Mouse (Mus musculus) testis, postnatal 14 days (tissue): ENCODE results near the gene Mroh2a.

Experiments
- DNase-seq: peaks from one replicate; pipeline ENCODE4 v3.0.0; 2021; ENCODE audit warnings: low spot score

Mroh2a gene

DNA sequence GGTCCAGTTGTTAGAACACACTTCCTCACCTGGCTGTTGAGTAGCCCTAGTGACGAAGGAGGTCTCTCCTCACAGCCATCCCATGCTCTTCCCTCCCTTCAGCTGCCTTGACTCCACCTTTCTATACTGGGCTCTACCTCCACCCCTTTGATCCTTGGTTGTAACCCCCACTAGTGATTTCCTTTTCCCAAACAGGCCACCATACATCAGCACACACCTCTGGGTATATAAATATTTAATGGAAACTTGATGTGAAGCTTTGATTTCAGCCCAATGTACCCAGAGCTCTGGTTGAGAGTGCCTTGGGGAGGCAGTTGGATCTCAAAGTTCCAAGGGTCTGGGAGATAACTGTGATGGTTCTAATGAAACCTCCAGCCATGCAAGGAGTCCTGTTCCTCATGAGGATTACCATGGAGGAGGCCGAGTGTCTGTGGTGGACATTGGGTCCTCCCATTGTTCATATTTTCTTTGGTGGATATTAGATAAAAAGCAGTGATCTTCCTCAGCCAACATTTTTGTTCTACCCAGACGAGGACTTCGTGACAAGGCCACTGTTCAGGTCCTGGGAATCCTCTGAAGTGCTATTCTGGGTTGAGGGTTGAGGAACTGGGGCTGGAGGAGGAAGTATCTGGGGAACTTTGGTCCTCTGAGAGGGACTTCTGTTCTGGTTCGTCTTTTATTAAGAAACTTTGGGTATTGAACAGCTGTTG, at the start of gene Mroh2a:
Mroh2a (plus strand) TSS at position 317 of the 710 bp plus-strand sequence.
- peak; percentile 8 for DNase-seq

DNA sequence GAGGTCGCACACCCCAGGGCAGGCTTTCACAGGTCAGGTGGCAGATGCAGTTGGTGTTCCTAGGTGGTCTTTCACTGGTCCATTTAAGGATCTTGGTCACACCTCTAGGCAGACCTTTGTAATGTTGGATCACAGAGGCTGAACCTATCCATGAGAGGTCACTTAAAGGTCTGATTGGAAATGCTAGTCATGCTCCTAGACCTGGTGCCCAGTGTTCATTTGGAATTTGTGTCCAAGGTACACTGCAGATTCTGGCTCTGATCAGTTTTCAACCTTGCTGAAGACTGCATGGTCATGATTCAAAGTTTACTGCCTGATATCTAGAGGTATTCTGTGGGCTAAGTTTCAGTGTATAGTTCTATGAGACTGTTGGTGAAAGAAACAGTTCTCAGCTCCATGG, 47.1 kb upstream of the Mroh2a start:
- no peak for DNase-seq

DNA sequence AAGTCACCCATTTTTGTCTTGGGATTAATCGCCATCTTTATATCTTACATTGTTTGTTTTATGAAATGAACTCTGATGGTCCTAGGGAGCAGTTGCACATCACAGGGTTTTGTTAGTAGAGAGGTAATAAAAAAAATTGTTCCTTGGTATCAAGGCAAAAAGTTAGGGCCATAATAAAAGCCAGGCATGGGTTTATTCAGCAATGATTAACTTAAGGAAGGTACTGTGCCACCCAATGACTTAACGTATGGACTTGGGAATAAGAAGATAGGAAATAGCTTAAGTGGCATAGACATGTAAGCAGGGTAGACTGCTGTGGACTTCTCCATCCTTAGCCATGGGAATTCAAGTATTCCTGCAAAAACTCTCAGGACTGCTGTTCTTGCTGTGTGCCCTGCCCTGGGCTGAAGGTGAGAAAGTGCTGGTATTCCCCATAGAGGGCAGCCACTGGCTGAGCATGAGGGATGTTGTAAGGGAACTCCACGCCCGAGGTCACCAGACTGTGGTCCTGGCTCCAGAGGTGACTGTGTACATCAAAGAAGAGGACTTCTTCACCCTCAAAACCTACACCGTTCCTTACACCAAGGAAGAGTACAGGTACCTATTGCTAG, 40.4 kb upstream of the Mroh2a start:
- DNase-seq, result no peak

DNA sequence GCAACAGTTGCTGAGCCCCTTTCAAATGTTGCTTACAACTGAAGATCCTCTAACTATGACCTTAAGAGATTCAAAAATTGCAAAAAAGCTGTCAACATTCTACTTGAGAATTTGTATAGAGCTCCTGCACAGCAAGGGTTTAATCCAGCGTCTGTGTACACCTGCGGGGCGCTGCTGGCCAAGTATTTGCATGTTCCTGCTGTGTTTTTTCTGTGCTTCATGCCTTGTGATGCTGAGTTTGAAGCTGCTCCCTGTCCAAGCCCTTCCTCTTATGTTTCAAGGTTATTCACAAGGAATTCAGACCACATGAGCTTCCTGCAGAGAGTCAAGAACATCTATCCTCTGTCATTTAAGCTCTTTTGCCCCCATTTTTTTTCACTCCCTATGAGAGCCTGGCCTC, 34.6 kb upstream of the Mroh2a start:
- no peak for DNase-seq

DNA sequence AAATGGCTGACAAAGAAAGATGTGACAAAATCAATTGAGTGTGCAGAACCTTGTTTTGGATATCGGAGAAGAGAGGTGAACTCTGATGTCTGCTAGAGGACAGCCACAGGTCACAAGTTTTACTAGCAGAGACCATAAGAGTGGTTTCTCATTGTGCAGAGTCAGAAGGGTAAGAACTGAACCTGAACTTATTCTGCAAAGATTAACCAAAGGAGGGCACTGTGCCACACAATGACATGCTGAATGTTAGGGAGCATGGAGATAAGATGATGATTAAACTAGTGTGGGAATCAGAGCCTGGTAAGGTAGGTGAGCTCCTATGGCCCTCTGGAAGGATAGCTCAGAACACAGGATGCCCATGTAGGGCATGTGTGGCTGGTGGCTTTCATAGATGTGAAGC, 31.1 kb upstream of the Mroh2a start:
- DNase-seq, result no peak

DNA sequence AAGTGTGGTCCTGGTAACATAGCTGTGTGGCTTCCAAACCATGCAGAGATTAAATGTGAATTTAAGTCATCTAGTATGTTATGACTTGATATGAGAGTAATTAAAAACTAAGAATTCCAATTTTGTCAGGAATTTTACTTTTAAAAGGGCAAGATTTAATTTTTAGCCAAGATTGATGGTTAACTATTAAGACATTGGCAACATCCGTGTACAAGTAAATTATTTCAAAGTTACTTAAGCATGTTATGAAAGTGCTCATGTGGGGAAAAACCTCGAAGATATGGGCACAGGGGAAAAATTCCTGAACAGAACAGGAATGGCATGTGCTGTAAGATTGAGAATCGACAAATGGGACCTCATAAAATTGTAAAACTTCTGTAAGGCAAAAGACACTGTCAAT, 29.3 kb upstream of the Mroh2a start:
- DNase-seq, result no peak

DNA sequence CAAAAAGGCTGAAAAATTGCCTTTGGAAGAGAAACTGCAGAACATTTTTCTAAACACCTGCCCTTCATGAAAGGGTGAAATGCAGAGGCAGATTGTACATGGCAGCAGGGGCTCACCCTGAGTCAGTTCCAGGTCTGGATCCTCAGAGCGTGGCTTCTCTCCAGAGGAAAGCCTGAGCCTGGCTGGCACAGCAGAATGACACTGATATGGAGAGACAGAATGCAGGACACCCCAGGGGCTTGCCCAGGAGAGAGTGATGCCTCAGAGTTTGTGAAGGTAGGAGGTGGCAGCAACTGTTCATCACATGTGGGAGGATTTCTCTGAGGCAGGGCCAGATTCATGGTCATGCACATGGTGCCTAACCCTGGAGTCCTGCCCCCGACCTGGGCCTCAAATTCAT, 26.8 kb upstream of the Mroh2a start:
- DNase-seq, result no peak

DNA sequence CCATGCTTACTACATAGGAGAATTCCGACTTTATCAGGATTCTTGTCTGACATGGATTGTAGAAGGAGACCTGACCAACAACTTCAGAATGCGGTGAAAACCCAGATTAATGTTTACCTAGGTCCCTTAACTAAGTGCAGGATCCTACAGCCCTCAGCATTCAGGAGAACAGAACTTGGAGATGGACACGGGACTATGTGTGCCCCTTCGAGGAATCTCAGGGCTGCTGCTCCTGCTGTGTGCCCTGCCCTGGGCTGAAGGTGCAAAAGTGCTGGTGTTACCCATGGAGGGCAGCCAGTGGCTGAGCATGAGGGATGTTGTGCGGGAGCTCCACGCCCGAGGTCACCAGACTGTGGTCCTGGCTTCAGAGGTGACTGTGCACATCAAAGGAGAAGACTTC, 26.3 kb upstream of the Mroh2a start, which contains the start of gene Ugt1a2:
Ugt1a2 (plus strand) TSS at position 146 of the 400 bp plus-strand sequence.
- no peak for DNase-seq

DNA sequence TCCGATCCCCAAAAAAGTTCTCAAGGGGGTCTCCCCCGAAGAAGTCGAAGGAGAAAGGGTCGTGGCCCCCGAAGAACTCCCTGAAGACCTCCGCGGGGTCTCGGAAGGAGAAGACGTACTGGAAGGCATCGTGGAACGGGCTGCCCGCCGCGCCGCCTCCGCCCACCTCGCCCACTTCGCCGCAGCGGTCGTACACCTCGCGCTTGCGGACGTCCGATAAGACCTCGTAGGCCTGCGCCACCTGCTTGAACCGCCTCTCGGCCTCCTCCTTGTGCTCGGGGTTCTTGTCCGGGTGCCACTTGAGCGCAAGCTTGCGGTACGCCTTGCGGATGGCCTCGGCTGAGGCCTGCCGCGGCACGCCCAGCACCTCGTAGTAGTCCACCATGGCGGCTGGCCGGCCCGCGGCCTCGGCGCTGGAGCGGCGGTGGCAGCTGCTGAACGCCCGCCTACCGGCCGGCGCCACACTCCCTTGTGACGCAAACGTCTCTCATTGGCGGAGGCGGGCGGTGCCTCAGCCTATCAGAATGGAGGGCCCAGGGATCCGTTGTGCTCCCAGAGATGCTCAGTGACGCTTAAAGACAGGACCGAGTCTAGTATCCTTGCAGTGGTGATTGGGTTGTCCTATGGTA, 21.4 kb upstream of the Mroh2a start, which contains the start of gene Dnajb3:
Dnajb3 (minus strand) TSS at position 489 of the 629 bp plus-strand sequence.
- peak; percentile 92 for DNase-seq

DNA sequence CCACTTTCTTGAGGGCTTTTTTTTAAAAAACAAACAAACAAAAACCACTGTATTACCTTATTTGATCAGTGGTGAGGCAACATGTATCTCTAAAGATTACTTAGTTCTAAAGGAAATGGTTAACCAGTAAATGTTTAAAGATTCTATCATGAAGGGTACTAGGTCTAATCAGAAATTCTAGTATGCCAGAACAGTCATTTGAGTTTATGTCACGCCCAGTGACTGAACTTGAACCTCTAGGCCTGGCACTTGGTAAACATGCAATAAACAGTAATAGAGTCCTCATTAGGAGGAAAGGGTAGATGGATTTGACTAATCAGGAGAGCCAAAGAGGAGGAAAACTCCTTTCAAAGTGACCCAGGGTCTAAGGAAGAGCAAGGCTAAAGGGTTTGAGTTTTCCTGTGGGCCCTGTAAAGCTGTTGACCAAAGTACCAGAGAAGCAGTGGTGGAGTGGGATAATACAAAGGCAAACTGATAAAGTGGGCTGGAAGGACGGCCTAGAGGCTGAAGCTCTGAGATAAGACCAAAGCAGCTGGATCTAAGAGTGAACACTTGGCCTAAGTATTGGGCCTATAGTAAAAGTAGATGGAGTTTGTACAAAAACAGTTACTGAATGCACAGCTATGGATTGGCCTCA, 19.8 kb upstream of the Mroh2a start:
- no peak for DNase-seq

DNA sequence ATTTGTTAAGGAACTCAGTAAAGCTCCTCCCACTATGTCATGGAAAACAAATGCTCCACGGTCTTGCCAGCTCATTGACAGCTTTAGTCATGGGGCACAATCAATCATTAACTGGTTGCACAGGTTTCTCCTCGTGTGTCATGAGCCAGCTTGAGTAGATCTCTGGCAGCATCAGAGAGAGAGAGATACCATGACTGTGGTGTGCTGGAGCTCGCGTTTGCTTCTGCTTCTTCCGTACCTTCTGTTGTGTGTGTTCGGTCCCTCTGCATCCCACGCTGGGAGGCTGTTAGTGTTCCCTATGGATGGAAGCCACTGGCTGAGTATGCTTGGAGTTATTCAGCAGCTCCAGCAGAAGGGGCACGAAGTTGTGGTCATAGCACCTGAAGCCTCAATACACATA, 15.0 kb upstream of the Mroh2a start, which contains the start of gene Ugt1a1:
Ugt1a1 (plus strand) TSS at position 148 of the 400 bp plus-strand sequence.
- DNase-seq, result peak; percentile 8

DNA sequence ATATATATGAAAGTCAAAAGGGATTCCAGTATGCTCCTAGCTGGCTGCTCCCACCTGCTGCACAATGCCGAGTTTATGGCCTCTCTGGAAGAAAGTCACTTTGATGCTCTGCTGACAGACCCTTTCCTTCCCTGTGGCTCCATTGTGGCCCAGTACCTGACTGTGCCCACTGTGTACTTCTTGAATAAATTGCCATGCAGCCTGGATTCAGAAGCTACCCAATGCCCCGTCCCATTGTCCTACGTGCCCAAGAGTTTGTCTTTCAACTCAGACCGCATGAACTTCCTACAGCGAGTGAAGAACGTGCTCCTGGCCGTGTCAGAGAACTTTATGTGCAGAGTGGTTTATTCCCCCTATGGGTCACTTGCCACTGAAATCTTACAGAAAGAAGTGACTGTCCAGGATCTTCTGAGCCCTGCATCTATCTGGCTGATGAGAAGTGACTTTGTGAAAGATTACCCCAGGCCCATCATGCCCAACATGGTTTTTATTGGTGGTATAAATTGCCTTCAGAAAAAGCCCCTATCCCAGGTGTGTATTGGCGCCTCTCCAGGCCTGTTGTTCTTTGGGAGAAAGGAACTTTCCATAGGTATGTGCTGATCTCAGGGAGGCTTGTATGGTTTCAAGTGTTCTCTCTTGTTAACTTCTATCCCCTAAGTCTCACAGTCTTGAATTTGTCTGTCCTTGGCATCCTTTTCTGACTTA, 14.3 kb upstream of the Mroh2a start:
- peak; percentile 9 for DNase-seq

DNA sequence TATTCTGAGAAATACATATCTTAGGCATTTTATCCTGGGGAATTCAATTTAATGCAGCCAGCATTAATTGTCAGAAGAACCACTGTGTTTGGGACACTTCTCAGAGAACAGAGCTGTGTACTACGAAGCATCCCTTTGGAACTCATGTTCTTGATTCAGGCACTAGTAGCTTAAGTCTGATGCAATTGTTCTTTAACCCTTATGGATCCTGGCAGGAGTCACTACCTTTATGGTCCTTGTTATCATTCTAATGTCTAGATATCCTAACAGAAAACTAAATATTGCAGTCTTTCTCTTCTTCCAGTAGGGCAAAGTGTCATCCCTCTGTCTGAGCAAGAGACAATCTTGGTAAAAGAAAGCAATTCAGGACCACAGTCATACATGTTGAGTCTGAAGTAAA, 13.7 kb upstream of the Mroh2a start:
- DNase-seq, result no peak

DNA sequence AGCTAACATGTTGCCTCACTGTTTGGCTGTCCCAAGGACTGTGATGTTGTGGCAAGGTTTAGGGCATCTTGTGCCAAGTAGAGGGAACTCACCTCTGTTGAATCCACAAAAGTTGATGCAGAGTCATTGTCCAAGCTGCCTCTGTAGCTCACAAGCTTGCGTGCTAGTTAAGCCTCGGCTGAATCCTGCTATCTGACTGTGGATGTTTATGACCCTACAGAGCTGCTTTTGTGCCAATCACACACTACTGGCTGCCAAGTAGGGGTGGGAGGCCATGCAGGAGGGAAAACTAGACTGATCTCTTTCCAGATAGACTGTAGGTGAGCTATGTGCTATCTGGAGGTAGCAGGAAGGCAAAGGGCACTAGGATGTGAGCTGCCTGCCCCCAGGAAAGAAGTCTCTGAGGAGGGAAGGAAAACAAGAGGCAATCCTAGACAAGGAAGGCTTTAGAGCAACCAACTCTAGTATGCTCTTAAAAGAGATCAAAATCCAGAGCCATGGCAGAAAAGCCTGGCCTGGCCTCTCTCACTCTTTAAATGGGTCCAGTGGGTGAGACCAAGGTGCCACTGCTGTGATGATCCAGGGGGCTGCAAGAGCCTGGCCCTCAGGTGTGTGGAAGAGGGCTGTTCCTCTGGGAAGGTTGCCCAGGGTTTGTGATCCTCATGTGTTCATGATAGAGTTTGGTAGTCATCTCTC, 12.9 kb upstream of the Mroh2a start:
- peak; percentile 12 for DNase-seq

DNA sequence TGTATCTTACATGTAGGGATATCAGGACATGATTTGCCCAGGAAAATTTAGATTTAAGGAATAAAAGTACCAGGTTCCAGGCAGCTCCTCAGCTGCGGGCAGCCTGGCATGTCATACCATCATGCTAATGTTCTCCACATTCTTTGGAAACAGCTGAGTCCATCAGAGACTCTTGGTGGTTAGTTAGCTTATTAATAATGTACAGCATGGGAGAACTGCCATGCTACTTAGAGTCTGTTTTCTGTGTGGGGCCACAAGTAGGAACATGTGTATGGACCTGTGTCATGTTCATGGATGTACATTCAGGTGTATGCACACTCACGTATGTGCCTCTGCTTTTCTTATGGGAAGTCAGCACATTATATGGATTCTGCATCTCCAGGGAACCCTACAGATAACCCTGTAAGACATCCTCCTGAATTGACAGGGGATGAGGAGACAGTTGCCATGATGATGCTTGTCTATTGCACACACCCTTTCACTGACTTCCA, 12.3 kb upstream of the Mroh2a start:
- DNase-seq, result no peak

DNA sequence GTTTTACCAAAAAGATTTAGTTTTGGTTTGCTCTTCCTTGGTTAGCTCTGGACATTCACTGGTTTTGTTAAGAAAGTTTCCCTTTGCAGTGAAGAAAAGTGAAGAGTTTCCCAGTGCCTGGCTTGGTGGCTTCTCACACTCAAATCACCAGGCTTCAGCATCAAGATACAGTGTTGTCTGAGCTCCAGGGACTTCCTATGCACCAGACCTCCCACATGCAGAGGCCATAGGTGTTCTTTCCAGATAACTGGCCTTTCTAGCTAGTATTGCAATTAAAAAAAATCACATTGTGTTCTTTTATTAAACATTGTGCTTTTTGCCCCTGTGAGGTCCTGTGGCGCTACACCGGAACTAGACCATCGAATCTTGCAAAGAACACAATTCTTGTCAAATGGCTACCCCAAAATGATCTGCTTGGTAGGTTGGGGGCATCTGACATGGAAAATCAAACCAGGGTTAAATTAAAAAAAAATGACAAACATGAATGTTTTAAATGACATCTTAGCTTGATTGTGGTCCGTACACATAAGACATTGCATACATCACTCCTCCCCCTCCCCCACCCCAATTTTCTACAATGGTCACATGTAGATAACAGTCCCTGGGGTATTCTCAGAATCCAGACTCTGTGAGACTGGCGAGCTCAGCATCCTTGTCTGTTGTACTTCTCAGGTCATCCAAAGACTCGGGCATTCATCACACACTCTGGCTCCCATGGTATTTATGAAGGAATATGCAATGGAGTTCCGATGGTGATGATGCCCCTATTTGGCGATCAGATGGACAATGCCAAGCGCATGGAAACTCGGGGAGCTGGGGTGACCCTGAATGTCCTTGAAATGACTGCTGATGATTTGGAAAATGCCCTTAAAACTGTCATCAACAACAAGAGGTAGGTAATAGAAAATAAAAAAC, 11.1 kb upstream of the Mroh2a start:
- DNase-seq, result peak; percentile 9

DNA sequence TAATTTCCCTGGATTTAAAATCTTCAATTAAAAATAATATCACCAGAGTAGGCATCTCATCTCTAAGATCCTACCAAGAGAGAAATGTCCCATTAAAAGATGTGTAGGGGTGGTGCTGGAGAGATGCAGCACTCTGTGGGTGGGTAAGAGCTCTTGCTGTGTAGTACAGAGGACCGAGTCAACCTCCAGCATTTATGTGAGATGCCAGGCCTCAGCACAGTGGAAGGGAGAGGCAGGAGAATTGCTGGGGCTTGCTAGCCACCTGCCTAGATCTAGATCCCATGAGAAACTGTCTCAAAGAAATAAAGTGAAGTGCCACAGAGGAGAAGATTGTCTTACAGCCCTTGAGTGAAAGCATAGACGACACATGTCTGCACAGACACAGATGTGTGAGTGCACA, 10.2 kb upstream of the Mroh2a start:
- DNase-seq, result no peak

DNA sequence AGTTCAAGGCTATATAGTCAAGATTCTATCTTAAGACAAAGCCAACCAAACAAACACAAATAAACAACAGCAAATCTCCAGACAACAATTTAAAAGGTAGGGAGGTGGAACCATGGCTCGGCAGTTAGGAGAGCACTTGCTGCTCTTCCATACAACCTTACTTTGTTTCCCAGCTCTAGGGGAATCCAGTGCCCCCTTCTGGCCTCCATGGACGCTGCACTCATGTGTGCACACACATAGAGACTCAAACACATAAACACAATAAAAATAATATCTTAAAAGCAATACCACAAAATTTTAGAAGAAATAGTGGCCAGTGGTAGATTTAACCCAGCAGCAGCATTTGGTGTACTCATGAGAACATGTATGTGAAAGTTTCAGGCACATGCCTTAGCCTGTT, 9.6 kb upstream of the Mroh2a start:
- no peak for DNase-seq

DNA sequence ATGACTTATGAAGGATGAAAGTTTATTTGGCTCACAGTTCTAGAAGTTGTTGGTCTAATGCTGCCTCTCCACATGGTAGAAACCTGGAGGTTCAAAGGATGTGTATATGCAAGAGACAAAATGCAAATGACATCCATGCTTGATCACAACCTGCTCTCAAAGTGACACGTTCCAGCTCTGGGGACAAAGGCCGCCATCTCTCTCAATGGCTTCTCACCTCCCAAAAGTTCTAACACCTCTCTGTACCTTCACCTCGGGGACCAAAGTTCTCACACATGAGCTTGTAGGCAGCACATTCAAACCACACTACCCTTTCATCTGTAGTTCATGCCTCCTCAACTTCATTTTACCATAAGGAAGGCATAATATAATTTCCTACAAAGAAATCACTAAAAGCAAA, 9.2 kb upstream of the Mroh2a start:
- no peak for DNase-seq

DNA sequence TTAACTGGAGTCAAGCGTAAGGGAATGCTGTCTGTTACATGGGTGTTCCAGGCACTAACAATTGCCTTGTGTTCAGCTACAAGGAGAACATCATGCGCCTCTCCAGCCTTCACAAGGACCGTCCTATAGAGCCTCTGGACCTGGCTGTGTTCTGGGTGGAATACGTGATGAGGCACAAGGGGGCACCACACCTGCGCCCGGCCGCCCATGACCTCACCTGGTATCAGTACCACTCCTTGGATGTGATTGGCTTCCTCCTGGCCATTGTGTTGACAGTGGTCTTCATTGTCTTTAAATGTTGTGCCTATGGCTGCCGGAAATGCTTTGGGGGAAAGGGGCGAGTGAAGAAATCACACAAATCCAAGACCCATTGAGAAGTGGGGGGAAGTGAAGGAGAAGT, 8.7 kb upstream of the Mroh2a start:
- no peak for DNase-seq
